In genomic region chr2:26158064-26158463, GRCm38 (mm10) we compare ENCODE assay signal across 33 mouse cellular contexts. TPM values are rescaled to one million over a fixed set of nuclear protein-coding genes. Genes with fewer than 3 reads are reported as not detected.
DNase-seq lines count a peak whose midpoint lies in the region; ATAC-seq and TF ChIP-seq lines count a peak whose summit lies in the region.
"Had no signal": no experiment of that assay in that cellular context is flagged by ENCODE, and none has a peak within 500 bp of the region (broad histone marks: within the 10 kb centered on the region; RNA-seq: fewer than 3 reads in every experiment).

No protein-coding gene starts in this region.

- ATAC-seq in hindbrain, embryonic 13.5 days (ENCODE audit: low FRiP score), result peak; percentile 21; the same call in 1 of the 2 replicates
- ATAC-seq in hindbrain, embryonic 15.5 days (ENCODE audit: low FRiP score, low read depth), result no peak
- no peak for ATAC-seq in midbrain, postnatal 0 days (ENCODE audit: low FRiP score)
- ATAC-seq: forebrain, embryonic 16.5 days; inflammation-experienced regulatory T-cells, adult 6 months; lung, postnatal 0 days had no signal

- H3K4me2 ChIP-seq in hindbrain, embryonic 13.5 days, result no peak overlapping the region
- H3K4me2 ChIP-seq in hindbrain, embryonic 15.5 days, result no peak overlapping the region
- H3K4me2 ChIP-seq in midbrain, postnatal 0 days (ENCODE audit: low read depth, low read length, poor library complexity, severe bottlenecking), result no peak overlapping the region
- H3K4me2 ChIP-seq: heart, embryonic 15.5 days; limb, embryonic 15.5 days; liver, embryonic 13.5 days had no signal

- H3K27ac ChIP-seq in hindbrain, embryonic 13.5 days, result peak overlapping the region; percentile 75; the same call in 1 of the 2 replicates
- H3K27ac ChIP-seq in hindbrain, embryonic 15.5 days (replicated peaks), result peak overlapping the region; percentile 12
- H3K27ac ChIP-seq in midbrain, postnatal 0 days (ENCODE audit: low read depth, low read length), result no peak overlapping the region
- H3K27ac ChIP-seq: gastrocnemius, adult 2 months; heart, embryonic 10.5 days; heart, embryonic 15.5 days; limb, embryonic 10.5 days; limb, embryonic 15.5 days; liver, embryonic 13.5 days had no signal

- no peaks in the 10 kb centered on the region for H3K36me3 ChIP-seq in hindbrain, embryonic 13.5 days
- no peaks in the 10 kb centered on the region for H3K36me3 ChIP-seq in hindbrain, embryonic 15.5 days
- H3K36me3 ChIP-seq in midbrain, postnatal 0 days (ENCODE audit: insufficient read depth, low read length), result no peaks in the 10 kb centered on the region
- H3K36me3 ChIP-seq: heart, embryonic 10.5 days; heart, embryonic 15.5 days; limb, embryonic 10.5 days; limb, embryonic 15.5 days; liver, embryonic 13.5 days had no signal

- peak; percentile 82 for DNase-seq in left cerebral cortex, postnatal 4 days
- no peak for DNase-seq in left cerebral cortex, adult 9 months (ENCODE audit: low spot score in 2 of 2)
- DNase-seq in midbrain, postnatal 0 days (ENCODE audit: low spot score), result peak; percentile 56
- no peak for DNase-seq in urinary bladder, postnatal 4 days (ENCODE audit: low spot score in 2 of 2)
- DNase-seq in right cerebral cortex, postnatal 10 days (ENCODE audit: low spot score in 2 of 2), result no peak
- no peak for DNase-seq in testis, postnatal 10 days (ENCODE audit: low spot score)
- DNase-seq: adrenal gland, postnatal 36 days; B cell, adult 2 months; cerebellum, adult 2 months; gastrocnemius, adult 2 months; heart, postnatal 36 days; kidney, adult 11 months; kidney, postnatal 25 days; liver, embryonic 13.5 days; lung, adult 18-20 months; lung, postnatal 4 days; right cerebral cortex, postnatal 14 days had no signal

- H3K4me3 ChIP-seq in hindbrain, embryonic 13.5 days, result no peak overlapping the region
- H3K4me3 ChIP-seq in hindbrain, embryonic 15.5 days, result no peak overlapping the region
- no peak overlapping the region for H3K4me3 ChIP-seq in midbrain, postnatal 0 days (ENCODE audit: low read depth, low read length)
- H3K4me3 ChIP-seq: erythroblast, embryonic 14.5 days; gastrocnemius, adult 2 months; heart, embryonic 10.5 days; heart, embryonic 15.5 days; limb, embryonic 10.5 days; limb, embryonic 15.5 days; liver, embryonic 13.5 days; megakaryocyte, embryonic 14.5 days had no signal

- H3K9me3 ChIP-seq in hindbrain, embryonic 13.5 days, result no peaks in the 10 kb centered on the region
- H3K9me3 ChIP-seq in hindbrain, embryonic 15.5 days, result no peaks in the 10 kb centered on the region
- H3K9me3 ChIP-seq in midbrain, postnatal 0 days (ENCODE audit: low read length), result no peaks in the 10 kb centered on the region
- H3K9me3 ChIP-seq: heart, embryonic 10.5 days; heart, embryonic 15.5 days; limb, embryonic 10.5 days; limb, embryonic 15.5 days; liver, embryonic 13.5 days; megakaryocyte, embryonic 14.5 days had no signal

- peaks cover 32% of the 10 kb centered on the region for H3K4me1 ChIP-seq in hindbrain, embryonic 13.5 days (replicated peaks)
- H3K4me1 ChIP-seq in hindbrain, embryonic 15.5 days (replicated peaks), result peaks cover 36% of the 10 kb centered on the region
- H3K4me1 ChIP-seq in midbrain, postnatal 0 days (ENCODE audit: insufficient read depth, low read length), result peaks cover 8% of the 10 kb centered on the region
- H3K4me1 ChIP-seq: heart, embryonic 10.5 days; heart, embryonic 15.5 days; limb, embryonic 15.5 days had no signal

- no peaks in the 10 kb centered on the region for H3K27me3 ChIP-seq in hindbrain, embryonic 13.5 days
- H3K27me3 ChIP-seq in hindbrain, embryonic 15.5 days, result no peaks in the 10 kb centered on the region
- H3K27me3 ChIP-seq in midbrain, postnatal 0 days (ENCODE audit: insufficient read depth, low read length), result no peaks in the 10 kb centered on the region
- H3K27me3 ChIP-seq: heart, embryonic 15.5 days; limb, embryonic 15.5 days had no signal

- no peak for TF ChIP-seq CTCF in midbrain, postnatal 0 days (IDR thresholded peaks at IDR 0.05)

- 50% methylated on average over 9 of the region's 9 CpGs for WGBS in hindbrain, embryonic 13.5 days
- WGBS in hindbrain, embryonic 15.5 days, result 40% methylated on average over 9 of the region's 9 CpGs
- WGBS in midbrain, postnatal 0 days, result 69% methylated on average over 9 of the region's 9 CpGs

- no peak overlapping the region for H3K9ac ChIP-seq in hindbrain, embryonic 13.5 days
- no peak overlapping the region for H3K9ac ChIP-seq in hindbrain, embryonic 15.5 days
- H3K9ac ChIP-seq in midbrain, postnatal 0 days (replicated peaks; ENCODE audit: low read length, poor library complexity, severe bottlenecking), result no peak overlapping the region
- H3K9ac ChIP-seq: heart, embryonic 15.5 days; limb, embryonic 15.5 days; liver, embryonic 13.5 days had no signal

- intact Hi-C loops in left cerebral cortex, postnatal 4 days (cut with DNase I), result loop anchor here (5.0 kb wide), 1 partner anchor 114 kb away; no protein-coding TSS in a partner anchor

RNA-seq across cellular contexts. Expression of gene Nacc2, which starts 35.0 kb away (rescaled TPM):
- total RNA-seq in left cerebral cortex, postnatal 4 days (2021), result 10 to 100 TPM; 24.6 to 26.5 TPM
- polyA plus RNA-seq in hindbrain, embryonic 13.5 days (2015; fragmentation: Nextera tagmentation; extraction: Ambion mirVana), result 12.4 and 14.2 TPM in 2 replicates
- 18.0 and 21.3 TPM in 2 replicates for polyA plus RNA-seq in hindbrain, embryonic 15.5 days (2015; fragmentation: Nextera tagmentation; extraction: Ambion mirVana)
- total RNA-seq in midbrain, postnatal 0 days (2014; rRNA removed), result 35.2 and 40.7 TPM in 2 replicates
- polyA plus RNA-seq in midbrain, postnatal 0 days (2015; fragmentation: Nextera tagmentation; extraction: Ambion mirVana), result 21.4 and 23.9 TPM in 2 replicates

RNA-seq across cellular contexts. Expression of gene Lhx3, which starts 50.0 kb away (rescaled TPM):
- not detected for total RNA-seq in left cerebral cortex, postnatal 4 days (2021)
- 5.2 and 15.4 TPM in 2 replicates for polyA plus RNA-seq in hindbrain, embryonic 13.5 days (2015; fragmentation: Nextera tagmentation; extraction: Ambion mirVana)
- 4.1 and 4.2 TPM in 2 replicates for polyA plus RNA-seq in hindbrain, embryonic 15.5 days (2015; fragmentation: Nextera tagmentation; extraction: Ambion mirVana)
- 0.38 TPM in 1 of 2 replicates, not detected in the other for total RNA-seq in midbrain, postnatal 0 days (2014; rRNA removed)
- 0.12 TPM in 1 of 2 replicates, not detected in the other for polyA plus RNA-seq in midbrain, postnatal 0 days (2015; fragmentation: Nextera tagmentation; extraction: Ambion mirVana)
- total RNA-seq: gastrocnemius, adult 2 months; heart, postnatal 36 days; layer of hippocampus, postnatal 14 days; monocyte, adult 5-6 weeks had no signal
- polyA plus RNA-seq: erythroblast, embryonic 14.5 days; forebrain, embryonic 11.5 days; forebrain, embryonic 16.5 days; heart, embryonic 15.5 days; inflammation-experienced regulatory T-cells, adult 6 months; kidney, embryonic 14.5 days; limb, embryonic 10.5 days; limb, embryonic 15.5 days; liver, embryonic 13.5 days; lung, postnatal 0 days; stomach, embryonic 14.5 days had no signal

Comparison
In these comparisons a context has a peak if more than half of its experiments do, and no peak if none do; other contexts are left out.
1. DNase-seq: peak in left cerebral cortex, postnatal 4 days (single experiment) and midbrain, postnatal 0 days (single experiment); none in left cerebral cortex, adult 9 months (0 of 2), urinary bladder, postnatal 4 days (0 of 2), right cerebral cortex, postnatal 10 days (0 of 2) and testis, postnatal 10 days (single experiment).